Mouse (Mus musculus) heart, adult 2 months (tissue): ENCODE results near the gene Lsm14a. TPM values are rescaled to one million over a fixed set of nuclear protein-coding genes. Genes with fewer than 3 reads are reported as not detected.
A peak's percentile ranks its signal among the peaks of the same experiment; 100 is the strongest.

Source experiments
- DNase-seq, 2 experiments: peaks; one replicate each; pipeline ENCODE4 v3.0.0; 2021
- H3K27ac ChIP-seq: fragments of 200-600 bp; 2 replicates; pipeline ENCODE4 v1.8.1; 2022
- H3K27me3 ChIP-seq: fragments of 200-500 bp; 2 replicates; pipeline ENCODE4 v1.6.1; 2012; ENCODE audit warnings: mild to moderate bottlenecking, low read length, inconsistent platforms, mixed read lengths; ENCODE audit not compliant: control insufficient read depth, insufficient read depth
- H3K36me3 ChIP-seq: fragments of 200-500 bp; 2 replicates; pipeline ENCODE4 v1.6.1; 2012; ENCODE audit warnings: low read length, inconsistent platforms; ENCODE audit not compliant: control insufficient read depth, insufficient read depth
- H3K4me1 ChIP-seq: fragments of 200-500 bp; 2 replicates; pipeline ENCODE4 v1.6.1; 2011; ENCODE audit warnings: low read length; ENCODE audit not compliant: control insufficient read depth, insufficient read depth
- H3K4me3 ChIP-seq: fragments of 200-600 bp; 2 replicates; pipeline ENCODE4 v1.8.1; 2022
- H3K79me2 ChIP-seq: fragments of 200-500 bp; replicated peaks from 2 replicates; pipeline ENCODE4 v1.6.1; 2012; ENCODE audit warnings: mild to moderate bottlenecking, inconsistent platforms, low read length, moderate library complexity, mixed read lengths; ENCODE audit not compliant: control insufficient read depth, insufficient read depth
- H3K9ac ChIP-seq: fragments of 200-500 bp; 2 replicates; pipeline ENCODE4 v1.6.1; 2012; ENCODE audit warnings: low read depth, mild to moderate bottlenecking, control low read depth, inconsistent platforms, low read length, mixed read lengths
- CTCF ChIP-seq: fragments of 200-600 bp; IDR thresholded peaks from 2 replicates; pipeline ENCODE4 v1.8.1; 2022; ENCODE audit warnings: antibody characterized with exemption, mild to moderate bottlenecking, moderate library complexity
- EP300 ChIP-seq: fragments of 200-500 bp; IDR thresholded peaks from 2 replicates; pipeline ENCODE4 v1.6.1; 2011; ENCODE audit warnings: low read depth, low read length, control low read depth; ENCODE audit not compliant: insufficient read depth
- POLR2A ChIP-seq: fragments of 200-500 bp; IDR thresholded peaks from 2 replicates; pipeline ENCODE4 v1.6.1; 2011; ENCODE audit warnings: mild to moderate bottlenecking, low read depth, low read length, control low read depth; ENCODE audit not compliant: insufficient read depth
- WGBS: fragments of 180-500 bp; shearing (Covaris S2); methylation state at CpG from one replicate; pipeline ENCODE4 v1.1.7; 2018; 5-methylcytosine and 5-hydroxymethylcytosine counted together
- intact Hi-C: fragments of 180-260 bp; cut with DNase I; formaldehyde crosslinking; loops from one replicate; pipeline ENCODE4 v1.15.1; 2025
- polyA plus RNA-seq: library from polyadenylated mRNA; depleted of rRNA; stranded (reverse); fragments of >200 nt; gene quantifications from 2 replicates; pipeline ENCODE4 v1.2.3, GENCODE M21; 2012
- total RNA-seq, 2 experiments: library from RNA; stranded (reverse); gene quantifications; 2 replicates each; pipeline ENCODE4 v1.2.3; 2021

Lsm14a gene
- total and polyA plus RNA-seq, 3 experiments, result 42.9 to 88.3 (median 86.9) TPM

DNA sequence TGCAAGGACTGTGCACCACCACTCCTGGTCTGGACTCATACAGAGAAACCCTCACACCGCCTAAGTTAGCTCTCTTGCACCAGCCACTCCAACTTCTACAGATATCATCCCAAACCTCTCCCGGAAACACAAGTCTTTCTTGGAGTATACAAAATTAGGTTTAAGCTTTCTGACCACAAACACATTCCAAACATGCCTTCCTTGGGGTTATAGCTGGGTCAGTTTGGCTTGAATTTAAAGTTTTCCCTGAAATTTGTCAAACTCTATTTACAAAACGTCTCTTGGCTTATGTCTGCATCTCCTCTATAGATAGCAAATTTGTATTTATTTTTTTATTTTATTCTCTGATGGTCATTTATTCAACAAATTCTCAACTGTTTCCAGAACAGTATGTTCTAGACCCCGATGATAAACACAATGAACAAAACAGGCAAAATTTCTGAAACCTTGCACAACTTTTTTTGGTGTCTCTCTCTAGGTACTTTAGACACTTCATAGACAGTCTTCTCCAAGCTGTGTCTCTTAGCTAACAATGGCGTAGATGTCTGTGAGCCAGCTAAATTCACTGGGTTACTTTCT, 83.8 kb downstream of the Lsm14a start:
- no peak for DNase-seq

DNA sequence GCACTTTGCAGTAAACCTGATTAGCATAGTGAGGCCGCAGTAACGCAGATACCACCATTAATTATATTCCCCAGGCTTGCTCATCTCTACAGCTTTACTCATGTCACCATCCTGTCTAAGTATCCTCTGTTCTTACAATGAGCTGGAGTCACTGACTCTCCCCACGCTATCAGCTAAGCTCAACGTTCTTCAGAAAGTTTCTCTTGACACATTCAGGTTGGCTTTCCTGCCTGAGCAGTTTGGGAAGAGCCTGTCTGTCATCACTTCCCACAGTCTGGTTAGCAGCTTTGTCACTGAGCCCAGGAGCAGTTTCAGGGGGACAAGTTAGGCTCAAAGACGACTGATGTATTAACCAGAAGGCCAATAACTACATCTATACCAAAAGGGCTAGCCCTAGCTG, 84.5 kb downstream of the Lsm14a start:
- H3K27me3 ChIP-seq, result no peaks in the 10 kb centered on the region
- H3K4me1 ChIP-seq, result peaks cover 20% of the 10 kb centered on the region
- intact Hi-C loops, result no loop called here
- DNase-seq, result no peak
- peaks cover 12% of the 10 kb centered on the region for H3K79me2 ChIP-seq
- peaks cover 61% of the 10 kb centered on the region for H3K36me3 ChIP-seq
- peak overlapping the region; percentile 5; the same call in 1 of the 2 replicates for H3K9ac ChIP-seq
- H3K4me3 ChIP-seq, result no peak overlapping the region; the same call in 1 of the 2 replicates
- TF ChIP-seq CTCF (no peak), POLR2A (no peak), EP300 (no peak)
- peak overlapping the region; percentile 52 for H3K27ac ChIP-seq
- WGBS, result 25% methylated on average over 5 of the region's 5 CpGs

More for the DNA sequence above, 83.8 kb downstream of the Lsm14a start:
- intact Hi-C loops, result no loop called here
- no peak overlapping the region for H3K4me3 ChIP-seq
- H3K36me3 ChIP-seq, result peaks cover 55% of the 10 kb centered on the region
- peak overlapping the region; percentile 52 for H3K27ac ChIP-seq
- no peaks in the 10 kb centered on the region for H3K27me3 ChIP-seq
- TF ChIP-seq EP300, result no peak
- TF ChIP-seq POLR2A, result no peak
- TF ChIP-seq CTCF, result no peak
- H3K4me1 ChIP-seq, result peaks cover 17% of the 10 kb centered on the region
- H3K9ac ChIP-seq, result no peak overlapping the region
- WGBS, result 42% methylated on average over 5 of the region's 5 CpGs
- peaks cover 8% of the 10 kb centered on the region for H3K79me2 ChIP-seq

DNA sequence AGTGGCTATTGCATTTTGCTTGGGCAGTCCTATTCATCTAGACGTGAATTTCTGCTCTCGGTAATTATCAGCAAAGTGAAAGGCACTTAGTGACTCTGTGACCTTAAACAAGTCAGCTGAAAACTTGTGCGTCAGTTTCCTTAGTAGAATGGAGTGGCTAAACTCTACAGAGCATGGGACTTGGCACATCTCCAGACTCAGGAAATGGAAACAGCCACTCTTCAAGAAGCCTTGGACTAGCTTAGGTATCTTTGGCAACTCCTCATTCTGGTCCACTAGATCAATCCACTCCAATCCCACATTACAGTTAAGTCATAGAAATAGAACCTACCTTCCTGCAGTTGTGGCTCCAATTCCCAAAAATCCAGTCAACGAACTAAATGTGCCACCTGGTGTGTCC, 87.7 kb downstream of the Lsm14a start:
- Histone ChIP-seq H3K27me3 (no peaks in the 10 kb centered on the region), H3K27ac (peak overlapping the region; percentile 82), H3K36me3 (peaks cover 68% of the 10 kb centered on the region), H3K4me3 (peak overlapping the region; percentile 26; the same call in 1 of the 2 replicates), H3K79me2 (peaks cover 15% of the 10 kb centered on the region), H3K9ac (peak overlapping the region; percentile 43), H3K4me1 (peaks cover 34% of the 10 kb centered on the region)
- WGBS, result 12% methylated on average over 4 of the region's 4 CpGs
- DNase-seq, result peak in 1 of 2 experiments; percentile 59
- TF ChIP-seq EP300 (no peak), CTCF (no peak), POLR2A (peak; percentile 21; the same call in 1 of the 2 replicates)
- intact Hi-C loops, result no loop called here

DNA sequence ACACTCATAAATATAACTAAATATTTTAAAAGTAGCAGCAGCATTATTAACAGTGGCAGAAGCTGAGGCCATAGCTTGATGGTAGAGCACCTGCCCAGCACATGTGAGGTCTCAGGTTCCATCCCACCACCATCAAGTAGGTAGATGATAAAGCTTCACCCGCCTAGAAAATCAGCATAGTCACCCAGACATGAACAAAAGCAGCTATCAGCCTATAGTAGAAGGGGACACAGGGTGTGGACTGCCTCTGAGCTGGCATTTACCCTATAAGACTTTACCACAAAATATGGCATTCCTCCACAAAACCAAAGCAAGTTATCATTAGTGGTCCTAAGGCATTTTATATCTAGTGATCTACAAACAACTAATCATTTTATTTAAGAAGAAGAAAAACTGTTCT, 90.5 kb downstream of the Lsm14a start:
- Histone ChIP-seq H3K36me3 (peaks cover 56% of the 10 kb centered on the region), H3K79me2 (peaks cover 16% of the 10 kb centered on the region), H3K4me1 (peaks cover 34% of the 10 kb centered on the region), H3K27ac (peak overlapping the region; percentile 82), H3K9ac (no peak overlapping the region), H3K4me3 (no peak overlapping the region), H3K27me3 (no peaks in the 10 kb centered on the region)
- intact Hi-C loops, result loop anchor here (1.0 kb wide), 1 partner anchor 10 kb away; no protein-coding TSS in a partner anchor
- WGBS, result 70% methylated on average over 1 of the region's 1 CpGs
- TF ChIP-seq POLR2A (no peak), EP300 (no peak), CTCF (no peak)
- no peak for DNase-seq

DNA sequence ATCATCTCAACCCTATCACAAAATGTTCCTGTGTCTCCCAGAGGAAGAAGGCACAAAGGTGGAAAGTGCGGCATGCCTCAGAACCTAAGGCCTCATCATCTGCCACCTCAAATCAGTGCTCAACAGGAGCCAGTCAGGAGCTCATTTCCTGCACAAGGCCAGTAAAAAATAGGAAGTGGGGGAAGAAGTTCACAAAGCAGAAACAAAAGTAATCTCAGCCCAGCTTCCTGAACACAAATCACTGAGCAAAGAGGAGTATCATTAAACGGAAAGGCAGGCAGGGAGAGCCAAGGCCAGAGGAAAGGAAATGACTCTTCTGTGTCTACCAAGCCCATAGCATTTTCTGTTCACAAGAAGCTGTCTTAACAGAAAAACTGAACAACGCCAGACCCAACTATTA, 91.2 kb downstream of the Lsm14a start:
- WGBS, result 34% methylated on average over 3 of the region's 3 CpGs
- Histone ChIP-seq H3K79me2 (peaks cover 13% of the 10 kb centered on the region), H3K27ac (peak overlapping the region; percentile 82), H3K36me3 (peaks cover 51% of the 10 kb centered on the region), H3K4me1 (peaks cover 35% of the 10 kb centered on the region), H3K9ac (no peak overlapping the region), H3K27me3 (no peaks in the 10 kb centered on the region), H3K4me3 (peak overlapping the region; percentile 15; the same call in 1 of the 2 replicates)
- intact Hi-C loops, result loop anchor here (1.0 kb wide), 1 partner anchor 10 kb away; no protein-coding TSS in a partner anchor
- peak in 1 of 2 experiments; percentile 52 for DNase-seq
- peak; percentile 90 for TF ChIP-seq EP300
- TF ChIP-seq CTCF, result no peak
- peak; percentile 57; the same call in 1 of the 2 replicates for TF ChIP-seq POLR2A

DNA sequence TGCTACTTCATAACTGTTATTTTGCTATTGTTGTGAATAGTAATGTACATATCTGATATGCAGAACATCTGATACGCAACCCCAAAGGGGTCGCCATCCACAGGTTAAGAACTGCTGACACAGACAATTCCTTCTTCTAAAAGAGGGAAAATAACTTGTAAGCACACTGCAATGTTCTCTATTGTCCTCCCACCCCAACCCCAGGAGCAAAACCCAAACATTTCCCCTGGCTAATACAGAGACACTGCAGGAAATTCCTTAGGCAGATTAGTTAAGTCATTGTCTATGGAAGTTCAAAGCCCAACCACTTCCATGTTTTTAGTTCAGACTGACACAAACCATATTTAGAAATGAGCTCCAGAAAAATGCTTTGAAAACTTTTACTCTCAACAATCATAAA, 94.3 kb downstream of the Lsm14a start:
- no peak overlapping the region; the same call in 1 of the 2 replicates for H3K27ac ChIP-seq
- peaks cover 18% of the 10 kb centered on the region for H3K79me2 ChIP-seq
- no peak overlapping the region for H3K9ac ChIP-seq
- TF ChIP-seq CTCF, result no peak
- TF ChIP-seq EP300, result no peak
- TF ChIP-seq POLR2A, result no peak
- WGBS, result 62% methylated on average over 2 of the region's 2 CpGs
- no peak for DNase-seq
- intact Hi-C loops, result no loop called here
- no peak overlapping the region for H3K4me3 ChIP-seq
- peaks cover 25% of the 10 kb centered on the region for H3K4me1 ChIP-seq
- H3K36me3 ChIP-seq, result peaks cover 41% of the 10 kb centered on the region
- H3K27me3 ChIP-seq, result no peaks in the 10 kb centered on the region
